Mouse (Mus musculus) ES-E14 (cell line): ENCODE measurements at regions not wholly inside any gene's neighbourhood (a gene's known extent, or its start where the extent isn't known, plus 50 kb on each side); places are given as distances from the start of the nearest gene placed in this dataset.

Source experiments
- CHD2 ChIP-seq: IDR thresholded peaks from 2 replicates; pipeline ENCODE4 v1.6.1; 2014; ENCODE audit warnings: mild to moderate bottlenecking, low read depth, low read length, inconsistent platforms
- HCFC1 ChIP-seq: IDR thresholded peaks from 2 replicates; pipeline ENCODE4 v1.6.1; 2012; ENCODE audit warnings: low read length, inconsistent platforms, borderline replicate concordance; ENCODE audit not compliant: insufficient read depth
- ZNF384 ChIP-seq: IDR thresholded peaks from 2 replicates; pipeline ENCODE4 v1.6.1; 2012; ENCODE audit warnings: low read depth, low read length, inconsistent platforms

- TF ChIP-seq ZNF384: no peak
- no peak for TF ChIP-seq HCFC1
- no peak for TF ChIP-seq CHD2
Observed at GRCm38 (mm10) chr2:143270826-143271225, 192.6 kb downstream of the Otor start.
